Comparison of ENCODE assay signal across 1 mouse cellular context in the genomic region with DNA sequence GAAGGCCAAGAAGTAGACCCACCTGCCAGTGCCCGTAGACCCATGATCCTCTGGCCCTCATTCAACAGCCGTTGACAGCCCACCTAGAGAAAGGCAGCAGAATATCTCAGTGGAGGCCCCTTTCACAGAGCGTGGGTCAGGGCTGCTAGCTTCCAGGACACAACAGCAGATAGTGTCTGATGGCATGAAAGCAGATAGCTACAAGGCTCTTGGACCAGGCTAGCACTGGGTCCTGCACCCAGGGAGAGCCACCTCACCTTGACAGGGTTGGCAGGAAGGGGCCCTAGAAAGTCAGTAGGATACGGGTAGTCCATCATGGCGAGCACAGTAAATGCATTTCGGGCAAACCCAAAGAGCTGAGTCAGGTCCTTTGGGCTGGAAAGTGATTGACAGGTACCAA.
TF ChIP-seq lines count a peak whose summit lies in the region.

No protein-coding gene starts in this region.

TF ChIP-seq in ES-E14, 5 proteins besides CTCF, POLR2A, EP300 and RAD21:
- TF ChIP-seq ZC3H11A (IDR thresholded peaks at IDR 0.05; ENCODE audit: borderline replicate concordance, low read depth, low read length), result no peak
- TF ChIP-seq MAFK (IDR thresholded peaks at IDR 0.05; ENCODE audit: insufficient read depth, low read depth, low read length), result peak; percentile 32; the same call in 1 of the 2 replicates
TF ChIP-seq in ES-E14: peak in this region for 1.
